Mouse (Mus musculus): Measurements from ENCODE around the gene Klk5. TPM values are rescaled to one million over a fixed set of nuclear protein-coding genes. Genes with fewer than 3 reads are reported as not detected.

Klk5 gene
- not detected in 2 replicates for polyA plus RNA-seq (2015; fragmentation: Nextera tagmentation; extraction: Ambion mirVana)

- 72% methylated on average over 3 of the region's 3 CpGs for WGBS
- ATAC-seq (ENCODE audit: low read depth): no peak
- no peaks in the 10 kb centered on the region for H3K27me3 ChIP-seq
Observed at GRCm38 (mm10) chr7:43841701-43842100, at the start of gene Klk5. Gene Klk5 (plus strand): TSS chr7:43841971.

GRCm38 (mm10) chr7:43796355-43796754 is 45.4 kb upstream of the Klk5 start:
- H3K9me3 ChIP-seq: no peaks in the 10 kb centered on the region
- H3K4me1 ChIP-seq (replicated peaks): peaks cover 17% of the 10 kb centered on the region
- ATAC-seq (ENCODE audit: low read depth): no peak
- H3K4me3 ChIP-seq: peak overlapping the region; percentile 41
- H3K36me3 ChIP-seq: no peaks in the 10 kb centered on the region
- peaks cover 49% of the 10 kb centered on the region for H3K27me3 ChIP-seq
- WGBS: 6% methylated on average over 8 of the region's 8 CpGs
- H3K9ac ChIP-seq: 0 out of 2 replicates have a peak overlapping the region, but pooled peaks have one; percentile 62
- peak overlapping the region; percentile 63 for H3K4me2 ChIP-seq
- H3K27ac ChIP-seq (replicated peaks): no peak overlapping the region

More at GRCm38 (mm10) chr7:43841701-43842100, at the start of gene Klk5:
- no peak within 1 kb of the TSS for H3K9ac ChIP-seq
- H3K4me3 ChIP-seq: no peak within 1 kb of the TSS
- no peak within 1 kb of the TSS for H3K27ac ChIP-seq (replicated peaks)
- H3K36me3 ChIP-seq: no peaks in the 10 kb centered on the region
- H3K4me2 ChIP-seq: no peak within 1 kb of the TSS
- no peaks in the 10 kb centered on the region for H3K4me1 ChIP-seq (replicated peaks)
- H3K9me3 ChIP-seq: no peaks in the 10 kb centered on the region

- peaks cover 17% of the 10 kb centered on the region for H3K4me1 ChIP-seq (replicated peaks)
- peak; percentile 57; the same call in 1 of the 2 replicates for ATAC-seq (ENCODE audit: low read depth)
- no peak within 1 kb of the TSS for H3K27ac ChIP-seq (replicated peaks)
- H3K9ac ChIP-seq: peak within 1 kb of the TSS; percentile 62
- peak within 1 kb of the TSS; percentile 63 for H3K4me2 ChIP-seq
- H3K4me3 ChIP-seq: peak within 1 kb of the TSS; percentile 41
- H3K27me3 ChIP-seq: peaks cover 49% of the 10 kb centered on the region
- no peaks in the 10 kb centered on the region for H3K9me3 ChIP-seq
- no peaks in the 10 kb centered on the region for H3K36me3 ChIP-seq
- under 1% methylated on average over 28 of the region's 28 CpGs for WGBS
Observed at GRCm38 (mm10) chr7:43797333-43797769, 44.4 kb upstream of the Klk5 start, which contains the start of gene Klk8. Gene Klk8 (plus strand): TSS chr7:43797577.

- H3K4me1 ChIP-seq (replicated peaks): peaks cover 17% of the 10 kb centered on the region
- H3K4me3 ChIP-seq: peak overlapping the region; percentile 41
- H3K9me3 ChIP-seq: no peaks in the 10 kb centered on the region
- no peak overlapping the region for H3K27ac ChIP-seq (replicated peaks)
- 0 out of 2 replicates have a peak, but pooled peaks have one; percentile 44 for ATAC-seq (ENCODE audit: low read depth)
- H3K9ac ChIP-seq: no peak overlapping the region; the same call in 1 of the 2 replicates
- no peaks in the 10 kb centered on the region for H3K36me3 ChIP-seq
- 39% methylated on average over 13 of the region's 13 CpGs for WGBS
- peak overlapping the region; percentile 63 for H3K4me2 ChIP-seq
- peaks cover 49% of the 10 kb centered on the region for H3K27me3 ChIP-seq
Observed at GRCm38 (mm10) chr7:43797844-43798462, 43.8 kb upstream of the Klk5 start.

GRCm38 (mm10) chr7:43799876-43800275 is 41.9 kb upstream of the Klk5 start:
- H3K9me3 ChIP-seq: no peaks in the 10 kb centered on the region
- H3K36me3 ChIP-seq: no peaks in the 10 kb centered on the region
- peaks cover 17% of the 10 kb centered on the region for H3K4me1 ChIP-seq (replicated peaks)
- H3K27me3 ChIP-seq: peaks cover 39% of the 10 kb centered on the region
- no peak for ATAC-seq (ENCODE audit: low read depth)
- no peak overlapping the region for H3K27ac ChIP-seq (replicated peaks)
- H3K4me3 ChIP-seq: no peak overlapping the region
- H3K4me2 ChIP-seq: no peak overlapping the region
- 74% methylated on average over 7 of the region's 7 CpGs for WGBS
- no peak overlapping the region for H3K9ac ChIP-seq

GRCm38 (mm10) chr7:43810994-43811393 is 30.8 kb upstream of the Klk5 start, which contains the start of gene Klk7:
Gene Klk7 (plus strand): TSS chr7:43811294.
- no peaks in the 10 kb centered on the region for H3K27me3 ChIP-seq
- 62% methylated on average over 5 of the region's 5 CpGs for WGBS
- no peak within 1 kb of the TSS for H3K27ac ChIP-seq (replicated peaks)
- no peaks in the 10 kb centered on the region for H3K4me1 ChIP-seq (replicated peaks)
- H3K4me2 ChIP-seq: no peak within 1 kb of the TSS
- no peak for ATAC-seq (ENCODE audit: low read depth)
- no peaks in the 10 kb centered on the region for H3K36me3 ChIP-seq
- H3K9me3 ChIP-seq: no peaks in the 10 kb centered on the region
- no peak within 1 kb of the TSS for H3K4me3 ChIP-seq
- no peak within 1 kb of the TSS for H3K9ac ChIP-seq

- Histone ChIP-seq H3K4me1 (replicated peaks) (no peaks in the 10 kb centered on the region), H3K27ac (replicated peaks) (no peak overlapping the region), H3K4me2 (no peak overlapping the region), H3K9me3 (no peaks in the 10 kb centered on the region), H3K9ac (no peak overlapping the region), H3K4me3 (no peak overlapping the region), H3K27me3 (no peaks in the 10 kb centered on the region), H3K36me3 (no peaks in the 10 kb centered on the region)
- 89% methylated on average over 7 of the region's 7 CpGs for WGBS
- no peak for ATAC-seq (ENCODE audit: low read depth)
Observed at GRCm38 (mm10) chr7:43815211-43815610, 26.6 kb upstream of the Klk5 start.

GRCm38 (mm10) chr7:43816746-43817145 is 25.0 kb upstream of the Klk5 start:
- Histone ChIP-seq H3K4me1 (replicated peaks) (no peaks in the 10 kb centered on the region), H3K9ac (no peak overlapping the region), H3K4me2 (no peak overlapping the region), H3K27me3 (no peaks in the 10 kb centered on the region), H3K36me3 (no peaks in the 10 kb centered on the region), H3K27ac (replicated peaks) (no peak overlapping the region), H3K4me3 (no peak overlapping the region), H3K9me3 (no peaks in the 10 kb centered on the region)
- ATAC-seq (ENCODE audit: low read depth): no peak

GRCm38 (mm10) chr7:43821581-43821980 is 20.2 kb upstream of the Klk5 start:
- ATAC-seq (ENCODE audit: low read depth): no peak
- Histone ChIP-seq H3K4me1 (replicated peaks) (no peaks in the 10 kb centered on the region), H3K36me3 (no peaks in the 10 kb centered on the region), H3K4me2 (no peak overlapping the region), H3K27me3 (no peaks in the 10 kb centered on the region), H3K9me3 (no peaks in the 10 kb centered on the region), H3K9ac (no peak overlapping the region), H3K27ac (replicated peaks) (no peak overlapping the region), H3K4me3 (no peak overlapping the region)
- 93% methylated on average over 7 of the region's 7 CpGs for WGBS

GRCm38 (mm10) chr7:43824199-43824598 is 17.6 kb upstream of the Klk5 start, which contains the start of gene Klk6:
Gene Klk6 (plus strand): TSS chr7:43824499.
- WGBS: 76% methylated on average over 10 of the region's 10 CpGs
- Histone ChIP-seq H3K36me3 (no peaks in the 10 kb centered on the region), H3K4me2 (no peak within 1 kb of the TSS), H3K27ac (replicated peaks) (no peak within 1 kb of the TSS), H3K27me3 (no peaks in the 10 kb centered on the region), H3K9ac (no peak within 1 kb of the TSS), H3K9me3 (no peaks in the 10 kb centered on the region), H3K4me1 (replicated peaks) (no peaks in the 10 kb centered on the region), H3K4me3 (no peak within 1 kb of the TSS)
- ATAC-seq (ENCODE audit: low read depth): no peak

GRCm38 (mm10) chr7:43826056-43826455 is 15.7 kb upstream of the Klk5 start:
- no peak for ATAC-seq (ENCODE audit: low read depth)
- Histone ChIP-seq H3K36me3 (no peaks in the 10 kb centered on the region), H3K9me3 (no peaks in the 10 kb centered on the region), H3K9ac (no peak overlapping the region), H3K4me1 (replicated peaks) (no peaks in the 10 kb centered on the region), H3K27ac (replicated peaks) (no peak overlapping the region), H3K4me3 (no peak overlapping the region), H3K27me3 (no peaks in the 10 kb centered on the region), H3K4me2 (no peak overlapping the region)
- 89% methylated on average over 5 of the region's 5 CpGs for WGBS

GRCm38 (mm10) chr7:43827706-43828105 is 14.1 kb upstream of the Klk5 start:
- no peaks in the 10 kb centered on the region for H3K27me3 ChIP-seq
- H3K4me1 ChIP-seq (replicated peaks): no peaks in the 10 kb centered on the region
- H3K27ac ChIP-seq (replicated peaks): no peak overlapping the region
- ATAC-seq (ENCODE audit: low read depth): no peak
- H3K9ac ChIP-seq: no peak overlapping the region
- H3K9me3 ChIP-seq: no peaks in the 10 kb centered on the region
- H3K36me3 ChIP-seq: no peaks in the 10 kb centered on the region
- H3K4me3 ChIP-seq: no peak overlapping the region
- 82% methylated on average over 4 of the region's 4 CpGs for WGBS
- H3K4me2 ChIP-seq: no peak overlapping the region

- H3K36me3 ChIP-seq: no peaks in the 10 kb centered on the region
- no peak overlapping the region for H3K9ac ChIP-seq
- ATAC-seq (ENCODE audit: low read depth): no peak
- H3K4me2 ChIP-seq: no peak overlapping the region
- H3K27ac ChIP-seq (replicated peaks): no peak overlapping the region
- no peak overlapping the region for H3K4me3 ChIP-seq
- WGBS: 92% methylated on average over 8 of the region's 8 CpGs
- no peaks in the 10 kb centered on the region for H3K27me3 ChIP-seq
- H3K4me1 ChIP-seq (replicated peaks): no peaks in the 10 kb centered on the region
- H3K9me3 ChIP-seq: no peaks in the 10 kb centered on the region
Observed at GRCm38 (mm10) chr7:43829006-43829405, 12.8 kb upstream of the Klk5 start.

All from neural tube, embryonic 13.5 days (tissue).